Comparison of ENCODE assay signal across 12 mouse cellular contexts in genomic region chr10:59050434-59050833, GRCm38 (mm10).
"Had no signal": no experiment of that assay in that cellular context is flagged by ENCODE, and none has a peak within 500 bp of the region (broad histone marks: within the 10 kb centered on the region; RNA-seq: fewer than 3 reads in every experiment).

No protein-coding gene starts in this region.

- H3K4me1 ChIP-seq: limb, embryonic 10.5 days; midbrain, embryonic 12.5 days; neural tube, embryonic 15.5 days had no signal

- H3K36me3 ChIP-seq: limb, embryonic 10.5 days; midbrain, embryonic 12.5 days; neural tube, embryonic 15.5 days had no signal

- H3K9me3 ChIP-seq: limb, embryonic 10.5 days; neural tube, embryonic 15.5 days had no signal

- H3K9ac ChIP-seq: lung, embryonic 14.5 days; midbrain, embryonic 12.5 days; neural tube, embryonic 15.5 days had no signal

- DNase-seq: kidney, adult 2 months; kidney, postnatal 36 days; lung, embryonic 14.5 days; right cerebral cortex, adult 18-20 months; right cerebral cortex, postnatal 25 days; thymus, adult 18-20 months; thymus, postnatal 25 days had no signal

- H3K4me2 ChIP-seq: liver, embryonic 11.5 days; lung, embryonic 14.5 days; midbrain, embryonic 12.5 days; neural tube, embryonic 15.5 days had no signal

- H3K27ac ChIP-seq: limb, embryonic 10.5 days; midbrain, embryonic 12.5 days; neural tube, embryonic 15.5 days had no signal

- H3K27me3 ChIP-seq: midbrain, embryonic 12.5 days; neural tube, embryonic 15.5 days had no signal

- H3K4me3 ChIP-seq: limb, embryonic 10.5 days; midbrain, embryonic 12.5 days; myocyte; neural tube, embryonic 15.5 days had no signal
